Mouse (Mus musculus): ENCODE data around the gene Riox2.

Gene Riox2

DNA sequence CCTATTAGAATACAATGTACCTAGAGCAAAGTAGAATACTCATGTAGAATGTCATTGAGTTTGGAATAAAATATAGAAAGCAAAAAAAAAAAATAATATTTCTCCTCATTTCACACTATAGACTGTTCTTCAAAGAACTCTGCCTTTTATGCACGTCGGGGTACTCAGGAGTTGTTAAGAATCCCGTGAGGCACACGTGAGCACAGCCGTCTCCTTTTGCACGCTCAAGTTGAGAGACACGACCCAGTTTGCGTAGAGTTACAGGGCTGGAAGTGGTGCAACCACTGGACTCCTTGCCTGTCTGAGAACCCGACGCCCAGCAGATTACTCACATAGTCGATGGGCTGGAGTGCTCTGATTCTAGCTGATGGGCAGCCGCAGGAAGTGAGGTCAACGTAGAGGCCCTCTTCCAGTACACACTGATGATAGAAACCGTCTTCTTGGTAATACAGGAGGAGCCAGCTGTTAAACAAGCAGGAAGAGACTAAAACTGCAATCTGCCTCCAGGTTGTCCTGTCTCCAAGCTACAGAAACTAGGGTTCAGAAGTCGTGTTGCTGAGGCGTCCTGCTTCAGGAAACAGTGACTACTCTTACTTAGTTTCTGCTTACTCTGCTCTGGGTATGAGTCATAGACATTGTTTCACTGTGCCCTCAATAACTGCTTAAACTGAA lies 50.3 kb downstream of the Riox2 start:
- DNase-seq = no peak

DNA sequence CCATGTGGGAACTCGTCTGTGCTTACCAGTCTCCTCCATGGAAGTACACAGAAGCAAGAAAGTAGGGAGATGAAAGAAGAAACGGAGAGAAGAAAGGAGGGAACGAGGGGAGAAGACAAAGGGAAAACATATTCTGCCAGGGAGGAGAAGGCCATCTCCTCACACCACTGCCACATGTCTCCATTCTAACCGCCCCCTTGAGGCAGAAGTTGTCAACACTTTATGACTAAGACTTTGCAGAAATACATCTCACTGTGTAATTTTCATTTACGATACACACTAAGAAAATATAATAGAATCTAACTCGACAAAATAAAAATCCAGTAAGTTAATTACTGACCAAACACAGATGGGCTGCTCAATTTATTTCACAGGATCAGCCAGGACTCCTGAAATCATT lies 55.4 kb downstream of the Riox2 start:
- no peak for DNase-seq

DNA sequence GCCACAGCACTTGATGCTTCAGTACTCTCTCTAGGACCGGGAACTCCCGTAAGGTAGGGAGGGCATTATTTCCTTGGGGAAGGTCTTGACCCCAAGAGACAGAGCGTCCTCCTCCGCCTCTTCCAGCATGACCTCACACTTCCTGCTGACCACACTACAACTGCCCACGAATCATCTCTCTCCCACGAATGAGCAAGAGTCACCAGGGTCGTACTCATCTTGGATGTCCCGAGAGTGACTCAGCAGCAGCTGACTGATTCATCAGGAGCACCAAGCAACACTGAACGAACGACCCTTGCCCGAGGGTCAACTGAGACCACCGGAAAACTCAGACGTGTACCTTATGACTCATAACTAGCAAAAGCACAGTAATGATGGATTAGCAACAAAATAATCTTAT lies 58.0 kb downstream of the Riox2 start:
- no peak for DNase-seq

DNA sequence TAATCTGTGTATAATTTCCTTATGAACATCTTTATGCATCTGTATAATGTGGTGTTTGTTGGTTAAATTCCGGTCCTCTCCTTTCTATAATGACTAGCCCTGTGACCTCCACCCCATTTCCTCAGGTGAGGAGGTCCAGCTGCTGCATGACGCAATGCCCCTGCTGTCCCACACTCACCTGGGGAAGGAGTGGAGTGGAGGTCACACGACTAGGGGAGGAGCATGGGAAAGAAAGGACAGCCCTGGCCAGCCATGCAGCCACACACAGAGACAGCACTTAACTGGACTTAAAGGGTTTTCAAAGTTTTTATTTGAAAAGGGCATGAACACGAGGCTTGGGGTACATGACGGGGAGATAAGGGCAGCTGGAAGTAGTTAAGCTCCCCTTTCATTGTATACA lies 59.7 kb downstream of the Riox2 start:
- DNase-seq = no peak

DNA sequence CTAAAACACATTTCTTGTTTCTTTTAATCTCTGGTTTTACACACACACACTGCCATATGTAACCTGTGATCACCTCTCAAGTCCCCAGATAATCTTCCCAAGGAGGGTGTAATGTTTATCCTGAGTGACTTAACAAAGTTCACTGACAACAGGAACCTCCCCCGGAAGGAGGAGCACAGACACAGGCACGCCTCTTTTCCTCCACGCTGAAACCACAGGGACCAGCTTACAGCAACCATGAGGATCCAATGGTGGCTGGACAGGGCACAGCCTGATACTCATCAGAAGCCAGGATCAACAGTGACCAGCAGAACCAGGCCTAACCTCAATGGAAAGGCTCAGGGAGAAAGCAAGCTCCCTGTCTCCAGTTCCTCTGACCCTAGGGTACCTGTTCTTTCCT lies 61.0 kb downstream of the Riox2 start:
- no peak for DNase-seq

DNA sequence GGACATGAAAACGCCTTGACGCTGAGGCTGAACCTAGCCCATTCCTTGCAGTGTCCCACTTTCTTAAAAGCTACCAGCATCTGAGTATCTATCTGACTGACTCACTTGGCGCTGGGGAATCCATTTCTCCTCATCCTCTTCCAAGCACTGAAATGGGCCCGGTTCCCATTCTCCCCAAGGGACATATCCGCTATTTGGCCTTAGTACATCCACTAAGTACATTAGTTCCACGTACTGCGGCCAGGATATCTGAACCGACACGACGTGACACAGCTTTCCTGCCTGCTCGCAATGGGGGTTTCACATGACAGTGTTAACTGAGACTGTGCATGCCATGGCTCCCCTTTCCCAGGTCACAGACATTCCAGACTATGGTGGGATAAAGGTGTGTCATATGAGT lies 62.8 kb downstream of the Riox2 start:
- DNase-seq = no peak

DNA sequence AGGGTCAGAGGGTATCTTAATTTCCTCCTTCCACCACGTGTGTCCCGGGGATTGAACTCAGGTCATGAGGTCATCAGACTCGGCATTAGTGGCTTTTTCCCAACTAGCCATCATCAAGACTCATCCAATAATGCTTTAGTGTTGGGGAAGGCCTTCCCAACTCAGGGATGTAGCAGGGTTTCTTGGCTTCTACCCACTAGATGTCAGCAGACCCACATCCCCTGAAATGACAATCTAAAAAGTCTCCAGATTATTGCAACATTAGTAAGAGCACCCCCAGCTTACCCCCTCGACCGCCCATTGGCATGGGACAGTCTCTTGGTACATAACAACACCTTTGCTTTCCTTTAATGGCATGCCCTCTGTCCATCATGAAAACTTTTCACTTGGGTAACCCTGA lies 64.1 kb downstream of the Riox2 start:
- DNase-seq = no peak

DNA sequence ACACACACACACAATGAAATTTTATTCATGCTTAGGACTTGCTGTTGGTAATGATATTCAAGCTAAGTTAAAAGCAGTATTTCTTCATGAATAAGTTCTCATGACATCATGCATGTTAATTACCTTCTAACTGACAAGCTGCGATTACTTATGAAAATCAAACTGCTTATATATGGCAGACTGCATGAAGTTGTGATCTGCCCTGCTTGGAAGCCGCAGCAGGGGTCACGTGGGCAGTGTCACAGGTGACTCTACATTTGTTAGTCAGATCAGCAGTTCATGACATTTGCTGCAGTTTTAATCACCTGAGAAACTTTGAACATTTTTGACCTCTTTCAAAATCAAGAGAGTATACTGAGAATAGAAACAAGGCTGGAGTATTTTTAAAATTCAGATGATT lies 69.4 kb downstream of the Riox2 start:
- no peak for DNase-seq

DNA sequence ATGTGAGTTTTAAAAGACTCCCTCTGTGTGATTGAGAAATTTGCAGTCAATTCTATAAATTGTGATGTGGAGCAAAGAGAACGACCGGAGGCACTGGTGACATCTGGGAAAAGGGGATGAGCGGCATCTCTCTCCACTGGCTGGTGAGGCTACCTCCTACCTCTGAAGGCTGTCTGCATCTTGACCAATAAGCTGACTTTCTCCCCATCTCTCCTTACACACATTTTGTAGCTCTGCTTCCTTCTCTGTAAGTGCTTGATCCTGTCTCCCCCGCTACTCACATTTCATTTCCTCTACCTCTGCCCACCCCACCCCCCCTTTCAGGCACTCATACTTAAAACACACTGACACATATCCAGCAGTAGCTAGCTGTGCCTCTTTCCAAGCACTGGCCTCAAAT lies 69.8 kb downstream of the Riox2 start:
- DNase-seq = no peak
